In the genomic region with DNA sequence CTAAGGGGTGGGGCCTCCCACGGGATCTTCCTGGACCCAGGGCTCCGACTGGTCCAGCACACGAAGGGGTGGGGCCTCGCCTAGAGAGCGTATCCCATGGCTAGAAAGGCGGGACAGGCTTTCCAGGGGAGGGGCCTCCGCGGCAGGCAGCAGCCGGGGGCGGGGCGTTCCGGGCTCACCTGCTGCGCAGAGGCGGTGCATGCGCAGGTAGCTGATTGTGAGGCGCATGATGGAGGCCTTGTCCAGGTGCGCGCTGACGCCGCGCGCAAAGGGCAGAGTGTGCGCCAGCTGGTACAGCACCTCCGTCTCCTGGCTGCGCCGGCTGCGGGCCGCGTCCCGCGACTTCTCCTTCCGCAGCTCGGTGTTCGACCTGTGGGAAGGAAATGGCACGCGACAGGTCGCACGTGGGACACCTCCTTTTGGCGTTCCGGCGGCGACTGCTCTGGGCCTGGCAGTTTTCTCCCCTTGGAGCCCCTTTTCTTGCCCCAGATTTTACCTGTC, we compare ENCODE assay signal across 8 mouse cellular contexts. TPM values are rescaled to one million over a fixed set of nuclear protein-coding genes. Genes with fewer than 3 reads are reported as not detected.
DNase-seq lines count a peak whose midpoint lies in the region; ATAC-seq and TF ChIP-seq lines count a peak whose summit lies in the region.

No protein-coding gene starts in this region.

- H3K36me3 ChIP-seq in MEL (ENCODE audit: control insufficient read depth in 1 of 2, insufficient read depth in 2 of 2, low read length in 2 of 2): peaks cover 0 to 24% of the 10 kb centered on the region in 2 experiments; a peak in 3 of 4 replicates
- H3K36me3 ChIP-seq in forebrain, embryonic 15.5 days: no peaks in the 10 kb centered on the region
- peaks cover 30% of the 10 kb centered on the region for H3K36me3 ChIP-seq in liver, postnatal 0 days (replicated peaks; ENCODE audit: insufficient read depth, low read length)

- intact Hi-C loops in heart, postnatal 10 days (cut with DNase I): no loop called here

- DNase-seq in MEL (ENCODE audit: low read depth, low spot score): peak; percentile 96
- peak; percentile 91 to 93 for DNase-seq in cerebellum, adult 18-20 months
- peak; percentile 79 to 85 for DNase-seq in heart, postnatal 10 days
- DNase-seq in kidney, postnatal 4 days: peak; percentile 91 to 95
- peak; percentile 95 for DNase-seq in liver, postnatal 0 days
- peak; percentile 74 for DNase-seq in ovary, postnatal 14 days (ENCODE audit: low spot score)
- DNase-seq in thymus, postnatal 0 days (ENCODE audit: low spot score): peak; percentile 75

- WGBS in forebrain, embryonic 15.5 days: under 1% methylated on average over 38 of the region's 42 CpGs
- WGBS in liver, postnatal 0 days (ENCODE audit: insufficient replicate concordance): under 1% methylated on average over 36 of the region's 42 CpGs

- TF ChIP-seq POLR2A in MEL (IDR thresholded peaks at IDR 0.05; ENCODE audit: control insufficient read depth in 1 of 2, insufficient read depth in 1 of 2, low read depth in 1 of 2, low read length in 2 of 2, poor library complexity in 1 of 2): peak; percentile 40 to 61; a peak in 2 of 4 replicates

- TF ChIP-seq EP300 in MEL (IDR thresholded peaks at IDR 0.05; ENCODE audit: low read depth in 1 of 2, low read length in 2 of 2): no peak
- no peak for TF ChIP-seq EP300 in liver, postnatal 0 days (IDR thresholded peaks at IDR 0.05; ENCODE audit: low read depth)

- peak; percentile 87 for ATAC-seq in forebrain, embryonic 15.5 days (replicated peaks)
- peak; percentile 65 for ATAC-seq in liver, postnatal 0 days

- H3K4me2 ChIP-seq in forebrain, embryonic 15.5 days (replicated peaks): peak overlapping the region; percentile 76
- peak overlapping the region; percentile 94 for H3K4me2 ChIP-seq in liver, postnatal 0 days (ENCODE audit: low read depth, low read length)

- H3K9ac ChIP-seq in MEL (ENCODE audit: control insufficient read depth, low read depth, low read length, poor library complexity, severe bottlenecking): peak overlapping the region; percentile 92
- H3K9ac ChIP-seq in forebrain, embryonic 15.5 days (replicated peaks): peak overlapping the region; percentile 44
- peak overlapping the region; percentile 87 for H3K9ac ChIP-seq in liver, postnatal 0 days (replicated peaks)

- no peaks in the 10 kb centered on the region for H3K27me3 ChIP-seq in MEL (ENCODE audit: control insufficient read depth in 1 of 2, insufficient read depth in 2 of 2, low read length in 2 of 2)
- H3K27me3 ChIP-seq in forebrain, embryonic 15.5 days: no peaks in the 10 kb centered on the region
- H3K27me3 ChIP-seq in liver, postnatal 0 days (ENCODE audit: insufficient read depth, low read length): no peaks in the 10 kb centered on the region

- peaks cover 9% of the 10 kb centered on the region; the same call in 1 of the 2 replicates for H3K79me2 ChIP-seq in MEL (ENCODE audit: control insufficient read depth, insufficient read depth, low read length, poor library complexity)

- H3K4me1 ChIP-seq in MEL (ENCODE audit: control insufficient read depth in 1 of 2, insufficient read depth in 2 of 2, low read length in 2 of 2): peaks cover 8 to 32% of the 10 kb centered on the region in 2 experiments
- peaks cover 50% of the 10 kb centered on the region for H3K4me1 ChIP-seq in forebrain, embryonic 15.5 days
- peaks cover 52% of the 10 kb centered on the region for H3K4me1 ChIP-seq in liver, postnatal 0 days (ENCODE audit: insufficient read depth)

- peak overlapping the region; percentile 55 to 70 for H3K4me3 ChIP-seq in MEL (ENCODE audit: control insufficient read depth in 1 of 2, insufficient read depth in 1 of 2, low read depth in 2 of 2, low read length in 2 of 2)
- H3K4me3 ChIP-seq in forebrain, embryonic 15.5 days: peak overlapping the region; percentile 53
- peak overlapping the region; percentile 67 for H3K4me3 ChIP-seq in liver, postnatal 0 days (ENCODE audit: low read depth, low read length)

- no peak for TF ChIP-seq RAD21 in MEL (IDR thresholded peaks at IDR 0.05; ENCODE audit: low read depth, low read length)

- TF ChIP-seq CTCF in MEL (IDR thresholded peaks at IDR 0.05 in 2 of 3, conservative IDR thresholded peaks at IDR 0.05 in 1 of 3; ENCODE audit: control insufficient read depth in 1 of 3, insufficient read depth in 1 of 3, low read depth in 2 of 3, low read length in 3 of 3, poor library complexity in 1 of 3, severe bottlenecking in 1 of 3): no peak
- TF ChIP-seq CTCF in liver, postnatal 0 days (IDR thresholded peaks at IDR 0.05; ENCODE audit: low read depth): no peak

- H3K27ac ChIP-seq in MEL (ENCODE audit: control insufficient read depth, low read depth, low read length): peak overlapping the region; percentile 99
- peak overlapping the region; percentile 75 for H3K27ac ChIP-seq in forebrain, embryonic 15.5 days (replicated peaks)
- H3K27ac ChIP-seq in liver, postnatal 0 days (ENCODE audit: low read depth): peak overlapping the region; percentile 100

- H3K9me3 ChIP-seq in MEL (replicated peaks; ENCODE audit: insufficient read depth, low read length): no peaks in the 10 kb centered on the region
- H3K9me3 ChIP-seq in forebrain, embryonic 15.5 days: no peaks in the 10 kb centered on the region
- no peaks in the 10 kb centered on the region for H3K9me3 ChIP-seq in liver, postnatal 0 days (ENCODE audit: low read length)

TF ChIP-seq in MEL, 35 proteins besides CTCF, POLR2A, EP300 and RAD21:
- TF ChIP-seq NRF1 (IDR thresholded peaks at IDR 0.05; ENCODE audit: insufficient read depth, low read depth, low read length, poor library complexity, severe bottlenecking): peak; percentile 82
- TF ChIP-seq ZNF384 (IDR thresholded peaks at IDR 0.05; ENCODE audit: low read depth, low read length): no peak
- peak; percentile 42; the same call in 1 of the 2 replicates for TF ChIP-seq HCFC1 (IDR thresholded peaks at IDR 0.05; ENCODE audit: low read depth, low read length)
- peak; percentile 73; the same call in 1 of the 2 replicates for TF ChIP-seq BHLHE40 (IDR thresholded peaks at IDR 0.05; ENCODE audit: borderline replicate concordance, low read depth, low read length)
- no peak for TF ChIP-seq MAFK (IDR thresholded peaks at IDR 0.05; ENCODE audit: borderline replicate concordance, low read depth, low read length)
- no peak for TF ChIP-seq MYB (IDR thresholded peaks at IDR 0.05; ENCODE audit: low read depth, low read length)
- TF ChIP-seq MAX (IDR thresholded peaks at IDR 0.05; ENCODE audit: low read length): peak; percentile 54; the same call in 1 of the 2 replicates
- TF ChIP-seq MXI1 (IDR thresholded peaks at IDR 0.05; ENCODE audit: low read depth, low read length): peak; percentile 73
TF ChIP-seq in MEL: peak in this region for 5.

RNA-seq across cellular contexts. Expression of a gene that starts 6.1 kb away (rescaled TPM):
- total RNA-seq in MEL (2012; rRNA removed): 8.0 and 9.6 TPM in 2 replicates
- 10 to 100 TPM in 1 of 2 experiments, not detected in 1; 37.9 TPM for polyA plus RNA-seq in MEL (2012; ENCODE audit: insufficient read depth in 1 of 2, insufficient read length in 2 of 2, low read depth in 1 of 2, low replicate concordance in 2 of 2, missing spikeins in 1 of 2)
- 4.3 and 4.9 TPM in 2 replicates for polyA plus RNA-seq in forebrain, embryonic 15.5 days (2015; fragmentation: Nextera tagmentation; extraction: Ambion mirVana)
- 1 to 10 TPM; 1.5 to 7.1 TPM for total RNA-seq in heart, postnatal 10 days (2021)
- 2.6 and 3.9 TPM in 2 replicates for polyA plus RNA-seq in liver, postnatal 0 days (2015; fragmentation: Nextera tagmentation; extraction: Ambion mirVana)
- 1.5 and 2.4 TPM in 2 replicates for polyA plus RNA-seq in thymus, postnatal 0 days (2015; fragmentation: Nextera tagmentation; extraction: Ambion mirVana)

RNA-seq across cellular contexts. Expression of a gene that starts 17.7 kb away (rescaled TPM):
- 0.23 and 0.36 TPM in 2 replicates for total RNA-seq in MEL (2012; rRNA removed)
- under 1 TPM in 1 of 2 experiments, not detected in 1; 0.67 TPM for polyA plus RNA-seq in MEL (2012; ENCODE audit: insufficient read depth in 1 of 2, insufficient read length in 2 of 2, low read depth in 1 of 2, low replicate concordance in 2 of 2, missing spikeins in 1 of 2)
- polyA plus RNA-seq in forebrain, embryonic 15.5 days (2015; fragmentation: Nextera tagmentation; extraction: Ambion mirVana): 1.7 and 2.7 TPM in 2 replicates
- total RNA-seq in heart, postnatal 10 days (2021): under 1 TPM in 1 of 2 experiments, not detected in 1; 0.10 TPM
- polyA plus RNA-seq in liver, postnatal 0 days (2015; fragmentation: Nextera tagmentation; extraction: Ambion mirVana): 0.54 and 0.69 TPM in 2 replicates
- polyA plus RNA-seq in thymus, postnatal 0 days (2015; fragmentation: Nextera tagmentation; extraction: Ambion mirVana): 0.05 and 0.08 TPM in 2 replicates

RNA-seq across cellular contexts. Expression of a gene that starts 28.4 kb away (rescaled TPM):
- 94.2 and 101 TPM in 2 replicates for total RNA-seq in MEL (2012; rRNA removed)
- 100 to 1,000 TPM; 178 to 249 TPM for polyA plus RNA-seq in MEL (2012; ENCODE audit: insufficient read depth in 1 of 2, insufficient read length in 2 of 2, low read depth in 1 of 2, low replicate concordance in 2 of 2, missing spikeins in 1 of 2)
- 103 and 111 TPM in 2 replicates for polyA plus RNA-seq in forebrain, embryonic 15.5 days (2015; fragmentation: Nextera tagmentation; extraction: Ambion mirVana)
- 100 to 1,000 TPM; 104 to 105 TPM for total RNA-seq in heart, postnatal 10 days (2021)
- 26.9 and 32.1 TPM in 2 replicates for polyA plus RNA-seq in liver, postnatal 0 days (2015; fragmentation: Nextera tagmentation; extraction: Ambion mirVana)
- 120 TPM in 2 replicates for polyA plus RNA-seq in thymus, postnatal 0 days (2015; fragmentation: Nextera tagmentation; extraction: Ambion mirVana)

Comparison
In these comparisons a context has a peak if more than half of its experiments do, and no peak if none do; other contexts are left out.
1. Peak in every context shown above with its lines: DNase-seq, ATAC-seq, H3K4me3 ChIP-seq and H3K27ac ChIP-seq.